Mouse (Mus musculus) adrenal gland, postnatal 4 days (tissue): Measurements from ENCODE around the gene Arhgap1. TPM values are rescaled to one million over a fixed set of nuclear protein-coding genes. Genes with fewer than 3 reads are reported as not detected.
A peak's percentile ranks its signal among the peaks of the same experiment; 100 is the strongest.
"Not testable (repeated sequence)": the region's sequence is repeated elsewhere in the genome, so short reads cannot be mapped to it uniquely, and the experiment has no call there.

Source experiments
- DNase-seq, 2 experiments: peaks; one replicate each; pipeline ENCODE4 v3.0.0; 2021 to 2022; ENCODE audit warnings: low spot score in 2 of 2, mixed read lengths in 2 of 2
- long read RNA-seq, 2 experiments: library from polyadenylated mRNA; stranded (forward); transcript quantifications; one replicate each; pipeline ENCODE4 v2.0.0; 2021
- total RNA-seq, 2 experiments: library from RNA; stranded (reverse); gene quantifications; 2 replicates each; pipeline ENCODE4 v1.2.3; 2021

Gene Arhgap1
- 10 to 100 TPM; 89.4 to 90.6 TPM for total RNA-seq
- long read RNA-seq, experiment 1, partial matches to known transcripts, result 3 of 14 reads
- long read RNA-seq, experiment 1, other reads (novel, unspliced or antisense), result 7 of 14 reads
- long read RNA-seq, experiment 2, transcript Arhgap1-202 (14 exons, 3,201 nt), result major isoform, 12 of 49 reads
- long read RNA-seq, experiment 2, partial matches to known transcripts, result 16 of 49 reads
- long read RNA-seq, experiment 2, other reads (novel, unspliced or antisense), result 14 of 49 reads

- DNase-seq, result peak; percentile 85 to 91
These were observed at the start of gene Arhgap1, which contains the start of gene Zfp408 for GRCm38 (mm10) chr2:91649553-91650359. Gene Arhgap1, plus strand, starts transcription at chr2:91649860. Gene Zfp408, minus strand, starts transcription at chr2:91649791.

- DNase-seq, result no peak
These were observed 49.2 kb upstream of the Arhgap1 start for GRCm38 (mm10) chr2:91600475-91600874.

DNA sequence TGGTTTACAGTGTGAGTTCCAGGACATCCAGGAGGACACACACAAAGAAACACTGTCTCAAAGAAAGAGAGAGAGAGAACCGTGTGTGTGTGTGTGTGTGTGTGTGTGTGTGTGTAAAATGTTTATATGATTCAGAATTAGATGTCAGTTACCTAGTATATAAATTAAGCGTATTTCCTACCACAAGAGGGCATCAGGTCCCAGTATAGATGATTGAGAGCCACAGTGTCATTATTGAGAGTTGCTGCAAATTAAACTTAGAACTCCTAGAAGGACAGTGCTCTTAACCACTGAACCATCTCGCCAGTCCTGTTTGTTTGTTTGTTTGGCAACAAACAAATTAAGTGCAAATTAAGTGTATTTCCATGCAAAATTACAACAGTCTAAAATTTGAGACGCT lies 47.3 kb upstream of the Arhgap1 start:
- no peak for DNase-seq

DNA sequence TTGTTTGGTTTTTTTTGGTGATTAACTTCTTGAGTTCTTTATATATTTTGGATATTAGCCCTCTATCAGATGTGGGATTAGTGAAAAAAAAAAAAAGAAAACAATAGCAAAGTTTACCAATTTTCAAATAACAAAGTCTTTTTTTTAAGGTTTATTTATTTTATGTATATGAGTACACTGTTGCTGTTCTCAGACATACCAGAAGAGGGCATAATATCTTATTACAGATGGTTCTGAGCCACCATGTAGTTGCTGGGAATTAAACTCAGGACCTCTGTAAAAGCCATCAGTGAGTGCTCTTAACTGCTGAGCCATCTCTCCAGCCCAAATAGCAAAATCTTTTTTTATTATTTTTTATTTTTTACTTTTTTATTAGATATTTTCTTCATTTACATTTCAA lies 40.3 kb upstream of the Arhgap1 start:
- not testable (repeated sequence) for DNase-seq

GRCm38 (mm10) chr2:91622356-91622755 lies 27.3 kb upstream of the Arhgap1 start:
- no peak for DNase-seq

- not testable (repeated sequence) for DNase-seq
These were observed 26.3 kb upstream of the Arhgap1 start for GRCm38 (mm10) chr2:91623366-91623765.

- DNase-seq, result no peak
These were observed 22.2 kb upstream of the Arhgap1 start for GRCm38 (mm10) chr2:91627486-91627885.

- no peak for DNase-seq
These were observed 21.5 kb upstream of the Arhgap1 start for GRCm38 (mm10) chr2:91628171-91628570.

DNA sequence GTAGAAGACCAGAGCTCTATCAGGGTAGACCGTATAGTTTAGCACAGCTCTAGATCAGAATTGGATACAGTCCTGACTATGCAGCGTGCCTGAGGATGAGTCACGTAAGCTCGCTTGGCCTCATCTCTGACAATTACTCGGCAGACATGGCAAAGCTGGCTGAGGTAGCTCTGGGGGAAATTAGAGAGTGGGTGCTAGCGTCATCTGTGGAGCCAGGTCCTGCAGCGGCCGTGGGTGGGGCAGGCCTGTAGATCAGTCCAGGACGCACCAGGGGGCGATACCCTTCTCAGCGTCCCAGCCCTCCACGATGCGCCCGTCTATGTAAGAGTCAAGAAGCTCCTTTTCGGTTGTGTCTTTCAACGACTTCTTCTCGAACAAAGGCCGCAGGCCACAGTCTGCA lies 20.0 kb upstream of the Arhgap1 start:
- no peak for DNase-seq

DNA sequence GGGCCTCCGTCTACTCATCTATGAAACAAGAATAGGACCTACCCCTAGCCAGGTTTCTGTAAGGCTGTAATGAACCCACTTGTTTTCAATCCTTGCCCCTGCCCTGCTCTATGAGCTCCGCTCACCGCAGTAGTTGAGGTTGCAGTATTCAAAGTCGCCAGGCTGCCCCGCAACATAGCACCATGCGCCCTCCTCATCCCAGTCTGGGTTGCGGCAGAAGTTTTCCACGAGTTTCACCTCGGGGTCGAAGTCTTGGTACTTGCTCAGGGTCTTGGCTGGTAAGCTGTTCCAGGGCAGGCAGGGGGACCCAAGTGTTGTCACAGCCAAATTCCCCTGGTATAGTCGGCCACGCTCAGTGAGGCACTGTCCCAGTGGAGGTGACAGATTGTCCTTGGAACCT lies 19.3 kb upstream of the Arhgap1 start:
- DNase-seq, result no peak

- no peak for DNase-seq
These were observed 17.8 kb upstream of the Arhgap1 start for GRCm38 (mm10) chr2:91631826-91632225.

DNA sequence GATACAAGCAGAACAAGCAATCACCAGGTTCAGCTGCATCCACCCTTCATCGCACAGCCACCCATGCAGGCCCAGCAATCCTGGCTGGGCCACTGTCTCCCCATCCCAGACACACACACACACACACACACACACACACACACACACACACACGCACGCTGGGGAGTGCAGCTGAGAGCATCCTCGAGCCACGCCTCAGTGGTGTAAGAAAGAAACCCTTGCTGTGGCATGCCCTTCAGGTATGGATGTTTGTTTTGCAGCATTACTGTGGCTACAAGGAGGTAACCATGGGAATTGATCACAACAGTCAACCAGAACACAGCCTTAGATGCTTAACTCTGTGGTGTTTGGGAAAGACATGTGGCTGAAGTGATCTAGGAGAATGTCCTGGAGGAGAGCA lies 17.3 kb upstream of the Arhgap1 start:
- DNase-seq, result no peak

GRCm38 (mm10) chr2:91633334-91633977 lies 16.2 kb upstream of the Arhgap1 start:
- DNase-seq, result no peak

- no peak for DNase-seq
These were observed 14.8 kb upstream of the Arhgap1 start for GRCm38 (mm10) chr2:91634841-91635240.

GRCm38 (mm10) chr2:91635486-91635885 lies 14.2 kb upstream of the Arhgap1 start:
- DNase-seq, result no peak

DNA sequence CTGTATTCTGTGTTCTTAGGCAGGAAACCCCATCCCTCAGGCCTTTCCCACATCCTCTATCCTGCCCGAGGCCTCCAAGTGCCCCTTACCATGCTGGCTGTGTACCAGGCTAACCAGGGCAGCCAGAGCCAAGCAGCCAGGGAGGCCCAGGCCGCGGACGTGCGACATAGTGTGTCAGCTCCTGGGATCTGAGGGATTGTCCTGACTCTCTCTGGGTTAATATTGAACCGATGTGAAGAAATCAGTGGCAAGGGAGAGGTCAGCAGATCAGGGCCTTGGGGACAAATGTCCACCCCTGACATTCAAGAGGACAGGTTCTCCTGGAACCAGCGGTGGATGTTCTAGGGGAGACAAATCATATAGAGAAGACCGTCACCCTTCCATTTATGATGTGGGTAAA lies 13.4 kb upstream of the Arhgap1 start, which contains the start of gene F2:
F2 (minus strand) TSS at position 186 of the 400 bp plus-strand sequence.
- no peak for DNase-seq

GRCm38 (mm10) chr2:91636727-91637338 lies 12.8 kb upstream of the Arhgap1 start:
- DNase-seq, result no peak

DNA sequence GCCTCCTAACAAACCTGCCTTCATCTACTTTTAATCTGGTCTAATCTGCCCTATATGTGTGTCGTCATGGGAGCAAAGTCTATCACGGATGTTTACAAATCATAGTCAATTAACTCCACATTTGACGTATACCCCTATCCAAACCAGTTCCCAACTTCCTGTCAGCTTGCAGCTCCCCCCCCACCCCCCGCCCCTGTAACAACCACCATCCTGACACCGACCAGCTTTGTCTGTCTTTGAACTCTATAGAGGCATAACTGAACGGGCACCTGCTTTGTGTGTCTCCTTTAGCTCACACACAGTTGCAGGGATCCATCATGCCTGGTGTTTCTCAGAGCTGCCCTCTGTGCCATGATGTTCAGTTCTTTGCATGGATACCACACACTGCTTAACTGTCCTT lies 10.7 kb upstream of the Arhgap1 start:
- no peak for DNase-seq

- no peak for DNase-seq
These were observed 6.7 kb upstream of the Arhgap1 start for GRCm38 (mm10) chr2:91642825-91643415.

DNA sequence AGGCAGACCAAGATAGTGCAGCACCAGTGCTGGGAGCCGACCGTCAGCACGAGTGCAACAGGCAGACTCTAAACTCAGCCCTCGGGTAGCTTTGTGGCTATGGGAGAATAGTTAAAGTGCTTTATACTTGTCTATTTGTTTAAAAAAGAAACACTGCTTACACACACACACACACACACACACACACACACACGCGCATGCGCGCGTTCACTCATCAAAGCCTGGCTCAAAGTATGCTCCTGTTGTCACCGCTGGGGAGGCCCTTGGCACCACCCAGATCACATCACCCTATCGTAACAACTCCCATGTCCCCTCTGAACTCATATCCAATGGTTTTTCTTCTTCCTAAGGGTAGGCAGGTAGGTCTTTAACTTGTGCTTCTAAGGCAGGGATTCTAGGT lies 5.6 kb upstream of the Arhgap1 start:
- no peak for DNase-seq

DNA sequence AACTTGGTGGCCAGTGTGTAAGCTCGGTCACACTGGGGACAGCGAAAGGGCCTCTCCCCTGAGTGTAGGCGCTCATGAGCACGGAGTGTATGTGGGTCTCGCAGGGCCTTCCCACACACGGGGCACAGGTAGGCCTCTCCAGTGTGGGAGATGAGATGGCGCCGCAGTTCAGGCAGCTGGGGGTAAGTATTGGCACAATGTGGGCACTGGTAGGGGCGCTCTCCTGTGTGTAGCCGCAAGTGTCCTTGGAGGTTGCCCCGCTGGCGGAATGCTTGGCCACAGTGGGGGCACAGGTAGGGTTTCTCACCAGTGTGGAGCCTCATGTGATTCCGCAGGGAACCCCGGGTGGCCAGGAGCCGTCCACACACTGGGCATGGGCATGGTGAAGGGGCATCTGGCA lies 4.3 kb upstream of the Arhgap1 start:
- DNase-seq, result no peak
